Mouse (Mus musculus): ENCODE results near the gene Gm3187. TPM values are rescaled to one million over a fixed set of nuclear protein-coding genes. Genes with fewer than 3 reads are reported as not detected.

Gene Gm3187
- polyA plus RNA-seq (2017; shearing (Covaris generic)), result not detected

GRCm38 (mm10) chr14:5483907-5484306 is at the start of gene Gm3187:
Gene Gm3187 (plus strand): TSS chr14:5484207.

GRCm38 (mm10) chr14:5455367-5455766 is 28.6 kb upstream of the Gm3187 start, which contains the start of gene Gm3194:
Gene Gm3194 (minus strand): TSS chr14:5455467.

GRCm38 (mm10) chr14:5477730-5478129 is 6.3 kb upstream of the Gm3187 start, which contains the start of gene Gm8246:
Gene Gm8246 (minus strand): TSS chr14:5477830.

GRCm38 (mm10) chr14:5501374-5501773 is 17.4 kb downstream of the Gm3187 start, which contains the start of gene Gm3488:
Gene Gm3488 (plus strand): TSS chr14:5501674.

GRCm38 (mm10) chr14:5538196-5538595 is 54.2 kb downstream of the Gm3187 start, which contains the start of gene Gm3532:
Gene Gm3532 (plus strand): TSS chr14:5538496.

Other genes with a start within 250 kb of the Gm3187 start
- not detected for gene Gm3526, start 223.6 kb upstream of the Gm3187 start, polyA plus RNA-seq (2017; shearing (Covaris generic))
- gene Gm3542, start 149.3 kb upstream of the Gm3187 start, polyA plus RNA-seq (2017; shearing (Covaris generic)), result not detected
- 1 to 10 TPM in 1 of 2 experiments, not detected in 1; 5.4 TPM for gene Gm3500, start 95.2 kb upstream of the Gm3187 start, polyA plus RNA-seq (2017; shearing (Covaris generic))
- 1 to 10 TPM in 1 of 2 experiments, under 1 TPM in 1; 0.35 to 1.1 TPM for gene Gm3194, start 28.7 kb upstream of the Gm3187 start, polyA plus RNA-seq (2017; shearing (Covaris generic))
- not detected for gene Gm8246, start 6.4 kb upstream of the Gm3187 start, polyA plus RNA-seq (2017; shearing (Covaris generic))
- 1 to 10 TPM; 1.8 to 3.4 TPM for gene Gm3488, start 17.5 kb downstream of the Gm3187 start, polyA plus RNA-seq (2017; shearing (Covaris generic))
- under 1 TPM in 1 of 2 experiments, not detected in 1; 0.64 TPM for gene Gm3532, start 54.3 kb downstream of the Gm3187 start, polyA plus RNA-seq (2017; shearing (Covaris generic))
- gene Gm8265, start 148.8 kb downstream of the Gm3187 start, polyA plus RNA-seq (2017; shearing (Covaris generic)), result not detected
- not detected for gene Gm9603, start 203.2 kb downstream of the Gm3187 start, polyA plus RNA-seq (2017; shearing (Covaris generic))

Data from activated CD4-positive, CD25-positive, alpha-beta regulatory T cell (primary cell).